In the genomic region with DNA sequence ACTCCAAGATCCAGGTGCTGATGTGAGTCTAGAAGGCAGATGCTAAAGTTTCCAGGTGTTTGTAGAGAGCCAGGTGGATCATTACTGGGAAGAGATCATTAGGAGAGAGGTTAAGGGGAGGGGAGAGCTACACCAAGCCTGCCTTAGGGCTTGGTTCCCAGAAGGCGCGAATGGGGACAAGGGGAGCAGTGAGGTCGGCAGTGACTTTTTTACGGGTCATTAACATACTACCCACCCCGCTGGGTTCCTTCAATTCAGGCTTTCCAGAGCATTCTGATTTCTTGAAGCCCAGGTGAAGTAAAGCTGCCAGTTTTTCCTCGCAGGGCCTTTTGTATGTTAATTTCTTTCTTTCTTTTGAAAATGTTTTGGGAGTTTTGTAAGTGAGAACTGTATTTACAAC, we compare ENCODE assay signal across 23 mouse cellular contexts. TPM values are rescaled to one million over a fixed set of nuclear protein-coding genes. Genes with fewer than 3 reads are reported as not detected.
DNase-seq lines count a peak whose midpoint lies in the region; ATAC-seq and TF ChIP-seq lines count a peak whose summit lies in the region.
"Had no signal": no experiment of that assay in that cellular context is flagged by ENCODE, and none has a peak within 500 bp of the region (broad histone marks: within the 10 kb centered on the region; RNA-seq: fewer than 3 reads in every experiment).

No protein-coding gene starts in this region.

- in situ Hi-C loops in ES-E14 (cut with MboI; ENCODE audit: low sequenced_read_pairs in 2 of 2, unreplicated experiment in 2 of 2): no loop called here

- peaks cover 3% of the 10 kb centered on the region for H3K36me3 ChIP-seq in heart, embryonic 10.5 days
- no peaks in the 10 kb centered on the region for H3K36me3 ChIP-seq in ES-E14 (ENCODE audit: control insufficient read depth, insufficient read depth, low read length, poor library complexity, severe bottlenecking)
- H3K36me3 ChIP-seq in forebrain, postnatal 0 days (ENCODE audit: insufficient read depth): no peaks in the 10 kb centered on the region
- H3K36me3 ChIP-seq in intestine, embryonic 16.5 days (ENCODE audit: control insufficient read depth, insufficient read depth, low read length): no peaks in the 10 kb centered on the region
- H3K36me3 ChIP-seq: forebrain, embryonic 15.5 days; hindbrain, embryonic 12.5 days had no signal

- peaks cover 2% of the 10 kb centered on the region; the same call in 1 of the 2 replicates for H3K4me1 ChIP-seq in heart, embryonic 10.5 days
- H3K4me1 ChIP-seq in ES-E14 (ENCODE audit: control insufficient read depth in 2 of 2, insufficient read depth in 2 of 2, low read length in 2 of 2, poor library complexity in 1 of 2): peaks cover 3 to 12% of the 10 kb centered on the region in 2 experiments; a peak in 2 of 4 replicates
- no peaks in the 10 kb centered on the region for H3K4me1 ChIP-seq in forebrain, postnatal 0 days (ENCODE audit: insufficient read depth)
- no peaks in the 10 kb centered on the region for H3K4me1 ChIP-seq in intestine, embryonic 16.5 days (ENCODE audit: control insufficient read depth, insufficient read depth, low read length)
- H3K4me1 ChIP-seq: forebrain, embryonic 15.5 days had no signal

- H3K27me3 ChIP-seq in heart, embryonic 10.5 days (ENCODE audit: insufficient read depth, poor library complexity, severe bottlenecking): no peaks in the 10 kb centered on the region
- no peaks in the 10 kb centered on the region for H3K27me3 ChIP-seq in forebrain, postnatal 0 days (ENCODE audit: insufficient read depth, low read length)
- no peaks in the 10 kb centered on the region for H3K27me3 ChIP-seq in intestine, embryonic 16.5 days (replicated peaks; ENCODE audit: control insufficient read depth, insufficient read depth, low read length)
- H3K27me3 ChIP-seq: forebrain, embryonic 15.5 days; hindbrain, embryonic 12.5 days had no signal

- no peak overlapping the region for H3K27ac ChIP-seq in heart, embryonic 10.5 days
- H3K27ac ChIP-seq in ES-E14 (ENCODE audit: insufficient read depth, low read depth, low read length, poor library complexity, severe bottlenecking): no peak overlapping the region
- H3K27ac ChIP-seq in forebrain, postnatal 0 days (ENCODE audit: low read depth, low read length): no peak overlapping the region
- H3K27ac ChIP-seq in intestine, embryonic 16.5 days (ENCODE audit: low read length): no peak overlapping the region
- H3K27ac ChIP-seq: embryonic facial prominence, embryonic 10.5 days; forebrain, embryonic 15.5 days; hindbrain, embryonic 12.5 days had no signal

- no peak overlapping the region for H3K4me2 ChIP-seq in forebrain, postnatal 0 days (ENCODE audit: low read depth)
- H3K4me2 ChIP-seq in intestine, embryonic 16.5 days (ENCODE audit: low read depth, low read length): no peak overlapping the region
- H3K4me2 ChIP-seq: forebrain, embryonic 15.5 days; hindbrain, embryonic 12.5 days had no signal

- WGBS in heart, embryonic 10.5 days: 45% methylated on average over 6 of the region's 6 CpGs
- WGBS in forebrain, postnatal 0 days: 30% methylated on average over 6 of the region's 6 CpGs
- 52% methylated on average over 6 of the region's 6 CpGs for WGBS in intestine, embryonic 16.5 days

- no peak for ATAC-seq in activated CD4-positive, CD25-positive, alpha-beta regulatory T cell, adult 4 months
- ATAC-seq in forebrain, postnatal 0 days: no peak
- no peak for ATAC-seq in intestine, embryonic 16.5 days
- ATAC-seq: CD4-positive, CD25-positive, alpha-beta regulatory T cell, adult 4 months; forebrain, embryonic 15.5 days; inflammation-experienced regulatory T-cells, adult 6 months had no signal

- no peak overlapping the region for H3K9ac ChIP-seq in ES-E14 (ENCODE audit: insufficient read depth, low read depth, low read length, poor library complexity, severe bottlenecking)
- H3K9ac ChIP-seq in forebrain, postnatal 0 days: no peak overlapping the region
- H3K9ac ChIP-seq in intestine, embryonic 16.5 days (ENCODE audit: low read depth, low read length): no peak overlapping the region
- H3K9ac ChIP-seq: forebrain, embryonic 15.5 days; hindbrain, embryonic 12.5 days had no signal

- no peak for TF ChIP-seq CTCF in forebrain, postnatal 0 days (IDR thresholded peaks at IDR 0.05; ENCODE audit: low read depth)

- H3K9me3 ChIP-seq in heart, embryonic 10.5 days: no peaks in the 10 kb centered on the region
- H3K9me3 ChIP-seq in ES-E14 (ENCODE audit: control insufficient read depth, insufficient read depth, low read depth, low read length): no peaks in the 10 kb centered on the region
- no peaks in the 10 kb centered on the region for H3K9me3 ChIP-seq in forebrain, postnatal 0 days (ENCODE audit: low read length)
- no peaks in the 10 kb centered on the region for H3K9me3 ChIP-seq in intestine, embryonic 16.5 days (ENCODE audit: control insufficient read depth, low read length)
- H3K9me3 ChIP-seq: embryonic facial prominence, embryonic 10.5 days; forebrain, embryonic 15.5 days; hindbrain, embryonic 12.5 days had no signal

- DNase-seq in heart, adult 11 months: peak; percentile 33
- DNase-seq in heart, embryonic 10.5 days (ENCODE audit: low spot score): no peak
- DNase-seq in ES-E14 (ENCODE audit: low read depth, low spot score): peak; percentile 64
- peak; percentile 46 for DNase-seq in forelimb bud, embryonic 11.5 days (ENCODE audit: low read depth, low spot score)
- no peak for DNase-seq in forebrain, postnatal 0 days
- DNase-seq: adrenal gland, adult 2 months; adrenal gland, postnatal 25 days; B cell, adult 2 months; cerebellum, adult 2 months; cerebellum, postnatal 10 days; gastrocnemius, postnatal 14 days; heart, postnatal 10 days; heart, postnatal 4 days; kidney, adult 11 months had no signal

- H3K4me3 ChIP-seq in heart, embryonic 10.5 days: no peak overlapping the region
- no peak overlapping the region for H3K4me3 ChIP-seq in ES-E14 (ENCODE audit: insufficient read depth in 1 of 2, low read depth in 1 of 2, low read length in 2 of 2, poor library complexity in 1 of 2, severe bottlenecking in 1 of 2)
- H3K4me3 ChIP-seq in forebrain, postnatal 0 days (ENCODE audit: low read depth, low read length): no peak overlapping the region
- H3K4me3 ChIP-seq in intestine, embryonic 16.5 days (ENCODE audit: low read length): no peak overlapping the region
- H3K4me3 ChIP-seq: embryonic facial prominence, embryonic 10.5 days; forebrain, embryonic 15.5 days; hindbrain, embryonic 12.5 days had no signal

TF ChIP-seq in ES-E14, 5 proteins besides CTCF, POLR2A, EP300 and RAD21:
- TF ChIP-seq ZNF384 (IDR thresholded peaks at IDR 0.05; ENCODE audit: low read depth, low read length): peak; percentile 33; the same call in 1 of the 2 replicates
- no peak for TF ChIP-seq CHD2 (IDR thresholded peaks at IDR 0.05; ENCODE audit: low read depth, low read length)
- no peak for TF ChIP-seq ZC3H11A (IDR thresholded peaks at IDR 0.05; ENCODE audit: borderline replicate concordance, low read depth, low read length)
- no peak for TF ChIP-seq MAFK (IDR thresholded peaks at IDR 0.05; ENCODE audit: insufficient read depth, low read depth, low read length)
- no peak for TF ChIP-seq HCFC1 (IDR thresholded peaks at IDR 0.05; ENCODE audit: borderline replicate concordance, insufficient read depth, low read length)

RNA-seq across cellular contexts. Expression of gene Usp29, which starts 29.8 kb away (rescaled TPM):
- 11.4 and 20.7 TPM in 2 replicates for polyA plus RNA-seq in heart, embryonic 10.5 days (2016; fragmentation: Nextera tagmentation; extraction: Ambion mirVana)
- 2.5 and 4.5 TPM in 2 replicates for total RNA-seq in ES-E14 (2012; rRNA removed)
- not detected for polyA plus RNA-seq in activated CD4-positive, CD25-positive, alpha-beta regulatory T cell, adult 4 months (2017; shearing (Covaris generic))
- 61.8 and 97.8 TPM in 2 replicates for total RNA-seq in forebrain, postnatal 0 days (2014; rRNA removed)
- polyA plus RNA-seq in forebrain, postnatal 0 days (2015; fragmentation: Nextera tagmentation; extraction: Ambion mirVana): 10.8 and 21.9 TPM in 2 replicates
- polyA plus RNA-seq in intestine, embryonic 16.5 days (2015; fragmentation: Nextera tagmentation; extraction: Ambion mirVana): 2.6 and 3.5 TPM in 2 replicates
- total RNA-seq: heart, adult 8-10 months had no signal
- polyA plus RNA-seq: gonadal fat pad, adult 2 months had no signal

RNA-seq across cellular contexts. Expression of gene Peg3, which starts 29.9 kb away (rescaled TPM):
- 198 and 307 TPM in 2 replicates for polyA plus RNA-seq in heart, embryonic 10.5 days (2016; fragmentation: Nextera tagmentation; extraction: Ambion mirVana)
- total RNA-seq in ES-E14 (2012; rRNA removed): 27.4 and 80.4 TPM in 2 replicates
- not detected for polyA plus RNA-seq in activated CD4-positive, CD25-positive, alpha-beta regulatory T cell, adult 4 months (2017; shearing (Covaris generic))
- total RNA-seq in forebrain, postnatal 0 days (2014; rRNA removed): 81.1 and 139 TPM in 2 replicates
- 18.1 and 43.7 TPM in 2 replicates for polyA plus RNA-seq in forebrain, postnatal 0 days (2015; fragmentation: Nextera tagmentation; extraction: Ambion mirVana)
- polyA plus RNA-seq in intestine, embryonic 16.5 days (2015; fragmentation: Nextera tagmentation; extraction: Ambion mirVana): 58.6 and 63.3 TPM in 2 replicates
- polyA plus RNA-seq: CD4-positive, CD25-positive, alpha-beta regulatory T cell, adult 4 months; inflammation-experienced regulatory T-cells, adult 6 months had no signal

Comparison
In these comparisons a context has a peak if more than half of its experiments do, and no peak if none do; other contexts are left out.
1. DNase-seq: peak in heart, adult 11 months (single experiment), ES-E14 (single experiment) and forelimb bud, embryonic 11.5 days (single experiment); none in heart, embryonic 10.5 days (single experiment) and forebrain, postnatal 0 days (single experiment).
2. RNA of gene Peg3, which starts 29.9 kb away (polyA plus RNA-seq): 198 to 307 TPM in heart, embryonic 10.5 days, 58.6 to 63.3 TPM in intestine, embryonic 16.5 days and 18.1 to 43.7 TPM in forebrain, postnatal 0 days; not detected in activated CD4-positive, CD25-positive, alpha-beta regulatory T cell, adult 4 months; every median in the first group is over 10 times any median in the second.